Mouse (Mus musculus): ENCODE data around the gene Peli2.

Gene Peli2

DNA sequence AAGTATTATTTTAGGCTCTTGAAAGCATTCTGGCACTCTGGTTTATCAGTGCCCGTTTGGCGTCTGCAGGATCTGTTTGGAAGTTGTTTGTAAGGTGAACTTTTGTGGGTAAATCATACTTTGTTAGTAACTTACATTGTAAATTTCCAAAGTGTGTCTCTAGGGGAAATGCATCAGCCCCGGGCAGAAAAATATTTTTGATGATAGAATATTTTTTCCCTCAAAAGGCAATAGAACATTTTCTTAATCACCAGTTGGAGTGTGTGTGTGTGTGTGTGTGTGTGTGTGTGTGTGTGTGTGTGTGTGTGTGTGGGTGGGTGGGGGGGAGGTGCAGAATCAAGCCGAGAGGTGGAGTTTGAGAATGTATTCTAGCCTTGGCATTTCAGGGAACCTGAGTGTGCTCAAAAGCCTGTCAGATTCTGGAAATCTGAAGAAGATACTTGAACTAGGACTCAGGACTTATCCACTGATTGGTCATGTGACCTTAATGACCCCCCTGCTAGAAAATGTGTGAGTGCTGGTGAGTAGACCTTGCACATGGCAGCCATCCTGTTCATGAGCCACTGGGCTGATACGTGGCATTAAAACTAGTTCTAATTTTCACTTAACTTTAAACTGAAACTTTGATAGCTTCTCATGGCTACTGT, 33.4 kb downstream of the Peli2 start:
- DNase-seq = no peak

DNA sequence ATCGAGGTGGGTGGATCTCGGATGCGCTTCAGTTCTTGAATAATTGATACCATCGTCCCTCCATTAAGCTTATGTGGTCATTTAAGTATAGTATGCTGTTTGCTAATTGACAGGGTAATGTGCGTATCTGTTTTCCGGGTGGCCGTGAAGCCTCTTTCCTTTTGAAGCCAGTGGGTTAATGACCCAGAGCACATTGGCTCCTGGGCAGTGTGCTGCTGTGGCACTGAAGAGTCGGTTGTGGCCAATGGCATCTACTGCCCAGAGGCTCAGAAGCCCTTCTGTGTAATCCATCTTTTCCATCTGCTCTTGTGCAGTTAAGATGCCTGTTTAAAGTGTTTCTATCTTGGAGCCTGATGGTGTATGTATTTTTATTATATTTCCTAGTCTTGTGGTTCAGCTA, 34.0 kb downstream of the Peli2 start:
- no peak for DNase-seq

DNA sequence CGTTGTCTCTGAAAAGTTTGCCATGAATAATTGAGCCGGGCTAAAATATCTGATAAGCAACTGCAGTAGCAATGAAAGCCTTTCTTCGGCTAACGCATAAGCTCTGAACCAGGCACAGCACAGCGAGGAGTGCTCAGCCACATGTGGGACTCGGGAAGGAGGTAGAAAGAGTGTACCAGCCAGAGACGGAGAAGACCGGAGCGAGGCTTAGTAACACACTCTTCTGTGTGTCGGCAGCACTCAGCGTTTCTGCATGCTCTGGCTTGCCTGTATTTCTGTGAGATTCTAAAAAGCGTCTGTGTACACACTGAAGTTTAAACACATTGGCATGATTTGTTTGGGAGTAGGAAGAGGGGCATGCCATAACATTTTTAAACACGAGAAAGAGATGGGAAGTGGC, 34.5 kb downstream of the Peli2 start:
- DNase-seq = no peak

DNA sequence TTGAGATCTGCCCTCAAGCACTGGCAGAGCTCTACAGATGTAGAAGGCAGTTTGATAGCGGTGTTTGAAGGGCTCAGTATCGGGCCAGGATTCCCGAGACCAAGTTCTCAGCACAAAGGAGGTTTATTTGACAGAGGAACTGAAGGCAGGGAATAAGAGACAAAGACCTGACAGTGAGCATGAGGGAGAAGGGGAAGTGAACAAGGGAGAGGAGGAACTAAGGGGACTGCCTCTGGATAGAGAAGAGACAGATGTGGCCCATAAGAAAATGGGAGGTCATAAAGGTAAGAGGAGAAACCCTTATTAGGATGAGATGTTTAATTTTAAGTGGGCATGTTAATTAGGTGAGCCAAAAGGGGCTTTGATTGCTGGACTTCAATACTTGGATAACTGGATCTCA, 36.5 kb downstream of the Peli2 start:
- DNase-seq = no peak

DNA sequence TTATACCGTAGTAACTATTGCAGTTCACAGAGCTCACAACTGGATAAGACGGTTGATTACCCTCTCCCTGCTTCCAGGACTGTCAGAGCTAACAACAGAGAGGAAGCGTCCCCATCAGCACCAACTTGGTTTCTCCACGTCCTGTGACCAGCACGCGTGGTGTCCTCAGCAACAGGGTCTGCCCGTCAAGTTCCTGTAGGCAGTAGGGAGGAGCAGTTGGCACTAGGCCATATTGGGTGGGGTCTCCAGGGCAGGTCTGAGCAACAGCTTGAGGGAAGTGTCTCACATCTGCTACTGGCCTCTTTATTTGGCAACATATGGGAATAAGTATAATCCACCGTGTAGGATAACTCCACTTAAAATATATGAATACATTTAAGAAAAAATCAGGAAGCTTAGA, 37.2 kb downstream of the Peli2 start:
- DNase-seq = no peak

DNA sequence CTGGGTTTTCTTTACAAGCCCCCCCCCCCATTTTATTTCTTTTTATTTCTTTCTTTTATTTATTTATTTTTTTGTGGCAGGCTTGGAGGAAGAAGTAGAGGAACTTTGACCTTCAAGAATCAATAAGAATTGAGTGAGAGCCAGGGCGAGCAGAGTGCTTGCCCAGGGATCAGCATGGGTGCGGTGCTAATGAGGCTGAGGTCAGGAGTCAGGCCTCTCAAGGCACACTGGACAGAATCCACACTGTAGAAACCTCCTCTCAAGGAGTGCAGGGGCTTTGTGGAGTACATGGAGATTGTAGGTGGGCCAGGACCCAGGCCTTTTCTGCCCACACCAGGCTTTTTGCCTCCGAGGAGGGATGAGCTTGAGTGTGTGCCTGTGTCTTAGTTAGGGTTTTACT, 38.8 kb downstream of the Peli2 start:
- DNase-seq = no peak

DNA sequence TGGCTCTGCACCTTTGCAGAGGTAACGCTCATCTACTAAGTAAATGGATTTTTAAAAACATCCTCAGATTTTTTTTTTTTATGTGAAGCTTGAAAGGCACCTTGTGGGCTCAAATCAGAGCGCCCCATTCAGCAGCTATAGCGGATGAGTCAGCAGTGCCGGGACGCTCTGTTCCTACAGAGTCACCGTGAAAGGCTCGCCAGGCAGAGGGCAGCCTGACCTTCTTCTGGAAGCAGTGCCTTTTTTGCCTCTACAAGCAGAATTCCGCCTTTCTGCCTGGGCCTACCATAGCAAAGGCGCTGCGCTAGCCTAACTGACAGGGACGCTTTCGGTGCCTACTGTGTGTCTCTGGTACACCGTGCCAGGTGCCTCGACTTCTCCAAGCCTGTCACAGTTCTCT, 41.8 kb downstream of the Peli2 start:
- peak; percentile 42 for DNase-seq

DNA sequence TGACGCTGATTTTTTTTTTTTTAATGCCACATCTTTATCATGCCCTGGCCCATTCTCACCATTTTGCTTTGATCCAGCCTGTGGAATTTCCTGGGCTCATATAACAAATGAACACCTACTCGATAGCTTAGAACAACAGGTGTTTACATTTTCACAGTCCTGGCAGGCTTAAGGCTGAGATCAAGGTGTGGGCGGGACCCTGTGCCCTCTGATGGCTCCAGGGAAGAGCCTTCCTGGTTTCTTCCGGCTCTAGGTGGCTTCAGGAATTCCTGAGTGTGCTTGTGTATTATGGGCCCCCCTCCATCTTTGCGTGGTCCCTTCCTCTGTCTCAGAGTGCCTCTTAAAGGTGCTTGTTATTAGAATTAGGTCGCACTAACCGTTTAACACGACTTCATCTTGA, 44.3 kb downstream of the Peli2 start:
- DNase-seq = no peak

DNA sequence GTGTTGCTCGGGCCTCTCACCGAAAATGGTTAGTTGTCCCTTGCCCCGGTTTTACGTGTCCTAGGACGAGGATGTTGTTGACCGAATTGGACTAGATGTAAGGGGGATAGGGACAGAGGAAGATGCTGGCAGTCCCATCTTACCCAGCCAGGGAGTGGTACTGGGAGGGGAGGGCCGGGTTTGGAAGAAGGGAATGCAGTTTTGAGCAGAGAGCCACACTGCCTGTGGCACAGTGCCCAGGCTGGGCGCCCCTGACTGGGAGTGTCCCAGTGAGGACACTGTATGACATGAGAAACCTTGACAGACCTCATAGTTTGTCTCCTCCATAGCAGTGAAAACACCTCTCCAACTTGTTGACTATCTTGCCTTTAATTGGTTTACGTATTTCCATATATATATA, 45.8 kb downstream of the Peli2 start:
- DNase-seq = no peak

DNA sequence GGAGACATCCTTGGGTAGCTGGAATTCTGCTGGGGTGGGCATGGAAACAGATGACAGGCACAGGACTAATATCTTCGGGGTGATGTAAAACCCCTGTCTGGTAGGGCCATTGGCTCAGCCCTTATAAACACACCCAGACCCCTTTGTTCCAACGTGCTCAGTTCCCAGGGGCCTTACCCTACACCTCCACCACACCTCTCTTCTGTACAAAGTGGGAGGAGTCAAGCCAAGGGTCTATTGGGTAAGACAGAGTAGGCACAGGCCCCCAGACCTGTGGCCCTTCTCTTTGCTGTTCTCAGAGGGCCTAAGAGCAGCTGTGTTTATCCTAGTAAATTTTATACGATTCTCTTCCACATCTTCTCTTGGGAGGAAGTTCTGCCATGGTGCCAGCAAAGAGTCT, 46.4 kb downstream of the Peli2 start:
- DNase-seq = no peak

DNA sequence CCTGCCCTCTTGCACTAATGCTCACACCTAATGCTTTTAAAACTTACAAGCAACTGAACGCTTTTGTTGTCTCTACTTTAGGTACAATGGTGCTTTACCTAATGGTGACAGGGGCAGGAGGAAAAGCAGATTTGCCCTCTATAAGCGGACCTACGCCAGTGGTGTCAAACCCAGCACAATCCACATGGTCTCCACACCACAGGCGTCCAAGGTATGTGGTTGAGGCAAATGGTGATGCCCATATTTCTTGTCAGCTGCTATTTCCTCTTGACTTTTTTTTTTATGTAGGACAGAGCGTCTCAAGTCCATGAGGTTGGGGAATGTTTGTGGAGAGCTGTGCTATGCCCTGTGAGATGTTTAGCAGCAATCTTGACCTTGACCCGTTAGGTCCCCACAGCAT, 47.5 kb downstream of the Peli2 start:
- DNase-seq = no peak

DNA sequence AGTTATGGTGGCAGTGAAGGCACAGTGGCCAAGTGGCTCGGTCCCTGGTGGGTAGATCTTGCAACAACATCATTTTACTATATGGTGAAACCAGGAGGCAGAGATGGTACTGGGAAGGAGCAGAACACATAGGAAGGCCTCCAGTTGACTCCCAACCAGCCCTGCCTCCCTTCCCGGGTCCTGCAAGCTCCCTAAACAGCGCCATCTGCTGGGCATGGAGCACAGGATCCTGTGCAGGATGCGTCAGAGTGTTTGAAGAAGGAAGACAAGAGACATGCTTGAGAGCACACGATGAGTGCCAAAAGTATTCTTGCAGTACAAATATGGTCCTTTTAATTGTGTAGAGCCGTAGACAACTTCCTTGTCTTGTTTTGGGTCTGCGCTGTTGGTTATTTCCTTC, 49.3 kb downstream of the Peli2 start:
- DNase-seq = peak; percentile 63

DNA sequence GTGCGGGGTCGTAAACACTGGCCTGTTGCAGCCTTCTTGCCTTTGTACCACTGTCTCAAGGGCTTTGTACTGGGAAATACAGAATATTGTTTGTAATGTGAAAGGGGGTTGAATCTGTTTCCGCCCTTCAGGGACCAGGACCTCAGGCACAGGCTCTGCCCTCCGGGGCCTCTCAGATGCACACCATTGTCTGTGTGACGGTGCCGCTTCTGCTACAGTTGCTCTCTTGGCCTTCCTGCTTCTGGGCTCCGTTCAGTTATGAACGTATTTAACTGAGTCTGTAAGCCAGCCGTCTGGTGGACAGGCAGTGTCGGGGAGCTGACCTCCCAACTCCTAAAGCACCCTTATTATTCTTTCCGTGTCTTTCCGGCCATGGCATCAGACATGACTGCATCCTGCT, 50.6 kb downstream of the Peli2 start:
- DNase-seq = no peak

DNA sequence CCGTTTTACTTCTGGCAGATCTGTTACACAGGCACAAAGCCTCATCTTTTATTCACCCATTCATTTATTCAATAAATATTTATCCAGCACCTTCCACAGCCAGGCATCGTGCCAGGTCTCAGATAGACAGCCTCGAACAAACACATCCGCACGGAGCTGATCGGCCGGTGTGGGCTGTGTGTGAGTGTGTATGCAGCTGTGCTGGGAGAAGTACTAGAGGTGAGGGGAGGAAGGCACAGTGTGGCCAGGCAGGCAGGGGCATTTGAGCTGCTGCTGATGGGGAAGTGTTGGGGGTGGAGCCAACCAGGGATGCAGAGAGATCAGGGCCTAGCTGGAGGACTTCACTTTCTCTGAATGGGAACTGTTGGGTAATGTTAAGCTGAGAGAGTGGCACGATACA, 51.4 kb downstream of the Peli2 start:
- DNase-seq = no peak

DNA sequence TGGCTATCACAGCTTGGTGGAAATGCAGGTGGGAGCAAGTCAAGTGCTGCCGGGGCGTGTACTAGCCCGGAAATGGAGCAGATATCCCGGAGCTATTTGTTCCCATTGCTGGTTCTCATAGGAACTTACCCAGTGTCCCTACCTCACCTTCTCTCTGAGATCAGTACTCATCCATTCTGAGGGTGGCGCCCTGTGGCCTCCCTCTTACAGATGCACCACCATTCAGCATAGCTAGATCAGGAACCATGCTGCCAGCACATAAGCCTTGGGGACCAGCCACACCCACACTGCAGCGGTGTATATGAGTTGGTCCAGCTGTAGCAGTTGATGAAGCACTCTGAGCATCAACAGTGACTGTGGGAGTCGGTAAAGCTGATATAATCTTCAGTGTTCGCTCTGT, 52.3 kb downstream of the Peli2 start:
- no peak for DNase-seq

DNA sequence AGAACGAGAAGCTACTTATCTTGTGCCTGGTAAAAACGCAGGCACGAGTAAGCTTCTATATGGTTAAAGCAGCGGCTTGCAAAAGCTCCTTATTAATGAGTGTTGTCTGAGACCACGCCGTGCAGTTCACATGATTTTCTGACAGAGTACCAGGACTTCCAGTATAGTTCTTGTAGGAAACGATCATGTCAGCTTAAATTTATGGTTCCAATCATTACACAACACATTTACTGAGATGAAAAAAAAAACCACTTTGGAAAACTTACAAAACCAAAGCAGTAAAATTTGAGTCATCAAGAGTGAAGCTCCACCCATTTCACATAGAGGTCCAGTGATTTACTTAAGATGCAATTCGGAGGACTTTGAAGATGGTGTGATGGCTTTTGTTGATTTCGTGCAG, 53.2 kb downstream of the Peli2 start:
- no peak for DNase-seq

DNA sequence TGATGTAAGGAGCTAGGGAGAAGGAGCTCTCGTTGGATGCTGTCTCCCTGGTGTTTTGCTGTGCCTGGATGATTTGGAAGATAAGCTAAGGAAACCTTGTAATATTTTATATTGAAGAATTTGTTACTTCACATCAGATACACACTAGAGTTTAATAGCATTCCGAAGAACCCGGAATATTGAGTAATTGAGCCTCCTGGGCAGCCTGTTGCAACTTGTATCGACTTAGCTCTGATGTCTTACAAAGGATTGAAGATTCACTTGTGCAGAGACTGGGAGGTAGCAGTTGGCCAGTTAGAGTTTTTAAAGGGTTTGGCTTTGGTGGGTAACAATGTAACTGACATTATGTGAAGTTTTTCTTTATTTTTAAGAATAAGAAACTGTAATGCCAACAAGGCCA, 53.7 kb downstream of the Peli2 start:
- no peak for DNase-seq

DNA sequence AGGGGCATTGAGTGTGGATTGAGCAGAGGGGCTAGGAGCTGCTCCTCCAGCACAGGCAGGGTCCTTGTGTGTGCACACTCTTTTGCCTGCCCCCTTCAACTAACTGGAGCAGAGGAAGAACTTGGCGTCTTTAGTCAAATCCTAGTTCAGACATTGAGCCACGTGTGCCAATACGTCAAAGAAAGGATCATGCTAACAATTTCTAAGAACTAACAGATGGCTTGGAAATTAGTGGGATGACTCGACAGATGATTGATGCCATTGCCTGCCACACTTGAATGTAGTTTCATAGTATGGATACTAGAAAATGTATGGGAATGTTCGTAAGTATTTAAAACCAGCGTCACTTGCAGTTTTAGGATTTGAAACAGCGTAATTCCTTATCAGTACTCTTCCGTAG, 54.5 kb downstream of the Peli2 start:
- DNase-seq = no peak

DNA sequence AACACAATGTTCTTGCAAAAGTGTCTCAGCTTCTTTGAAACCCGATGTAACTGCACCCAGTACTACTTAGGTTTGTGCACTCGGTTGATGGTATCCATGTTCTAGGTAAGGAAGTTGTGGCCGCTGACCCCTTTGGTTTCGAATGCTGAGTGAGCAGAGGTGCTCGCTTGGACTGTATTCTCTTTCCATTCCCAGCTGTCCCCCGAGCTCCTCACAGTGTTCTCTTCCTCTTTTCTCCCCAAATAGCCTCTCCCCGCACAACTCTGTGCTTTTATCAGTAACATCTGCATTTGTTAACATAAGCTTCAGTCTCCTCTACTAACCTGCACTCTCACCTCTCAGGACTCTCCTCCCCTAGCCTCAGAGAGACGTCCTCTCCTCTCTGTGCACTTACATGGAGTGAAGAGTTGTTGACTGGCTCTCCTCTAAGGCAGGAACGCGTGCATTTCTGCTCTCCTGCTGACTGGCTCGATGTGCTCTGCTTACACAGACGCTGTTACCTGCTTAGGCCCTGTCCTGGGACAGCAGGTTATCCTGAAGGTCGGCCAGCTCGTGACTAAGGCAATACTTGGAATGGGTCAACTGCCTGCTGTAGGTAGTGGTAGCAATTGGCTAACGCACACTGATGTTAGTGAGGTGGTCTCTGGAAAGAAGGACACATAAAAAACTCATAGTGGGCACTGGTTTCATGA, 57.8 kb downstream of the Peli2 start:
- no peak for DNase-seq

DNA sequence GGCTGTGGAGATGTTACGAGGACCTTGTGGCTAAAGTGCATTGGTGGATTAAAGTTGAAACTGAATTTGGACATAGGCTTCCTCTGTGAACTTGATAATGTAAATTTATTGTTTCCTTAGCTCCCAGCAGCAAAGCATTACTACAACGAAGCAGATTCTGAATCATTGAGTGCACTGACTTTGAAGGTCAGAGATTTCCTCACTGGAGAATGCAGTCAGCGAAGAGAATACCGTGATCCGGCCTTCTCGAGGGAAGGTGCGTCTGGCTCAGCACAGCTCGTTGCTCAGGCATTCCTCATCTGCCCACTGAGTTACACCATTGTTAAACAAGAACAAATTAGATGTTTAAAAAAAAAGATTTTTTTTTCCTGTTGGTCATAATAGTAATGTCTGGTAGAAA, 58.4 kb downstream of the Peli2 start:
- DNase-seq = no peak

DNA sequence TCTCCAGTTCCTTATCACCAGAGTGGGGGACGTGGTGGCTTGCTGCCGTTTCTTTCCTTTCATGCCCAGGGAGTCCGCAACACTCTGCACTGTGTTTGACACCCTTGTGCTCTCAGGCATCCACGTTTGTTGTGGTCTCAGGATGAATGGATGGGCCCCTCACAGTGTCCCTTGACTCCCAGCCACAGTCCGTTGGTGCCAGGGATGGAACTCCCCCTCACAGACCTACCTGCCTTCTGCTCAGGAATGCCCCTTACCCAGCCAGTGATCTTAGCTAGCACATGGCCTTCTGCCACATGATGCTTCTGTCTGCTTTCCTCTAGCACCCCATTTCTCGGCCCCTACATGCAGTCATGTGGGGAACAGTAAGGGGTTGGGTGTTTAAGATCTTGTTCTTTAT, 65.7 kb downstream of the Peli2 start:
- DNase-seq = no peak

DNA sequence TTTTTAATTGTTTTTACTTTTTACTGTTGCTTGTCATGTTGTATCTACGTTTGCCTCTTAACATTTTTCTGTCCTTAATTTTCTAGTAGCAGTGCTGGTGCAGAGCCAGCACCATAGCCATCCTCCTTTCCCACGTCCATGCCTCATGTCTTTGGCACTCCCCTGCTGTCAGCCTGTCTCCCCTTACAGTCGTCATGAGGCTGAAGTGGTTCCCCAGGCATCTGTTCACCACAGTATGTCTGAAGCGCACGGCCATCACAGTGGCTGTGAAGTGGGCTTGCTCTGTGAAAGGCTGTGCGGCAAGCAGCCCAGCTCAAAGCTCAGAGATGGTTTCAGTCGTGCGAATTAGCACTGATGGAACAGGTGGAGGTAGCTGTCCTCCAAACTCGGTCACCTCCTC, 66.5 kb downstream of the Peli2 start:
- no peak for DNase-seq

DNA sequence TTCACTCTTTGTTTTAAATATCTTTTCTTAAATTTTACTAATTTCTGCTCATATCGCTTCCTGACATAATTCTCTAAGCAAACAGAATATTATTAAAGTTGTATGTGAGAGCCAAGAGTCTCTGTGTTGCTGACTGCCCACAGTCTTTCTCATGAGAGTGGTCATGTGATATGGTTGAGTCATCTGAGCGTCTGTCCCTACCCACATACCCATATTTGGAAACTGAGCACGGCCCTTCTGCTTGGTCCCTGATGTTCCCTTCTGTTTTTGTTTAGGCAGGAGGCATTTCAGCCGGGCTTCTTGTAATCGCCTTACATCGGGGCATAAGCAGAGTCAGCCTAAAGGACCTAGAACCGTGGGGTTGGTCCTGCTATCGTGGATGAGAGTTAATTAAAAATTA, 68.7 kb downstream of the Peli2 start:
- DNase-seq = no peak

DNA sequence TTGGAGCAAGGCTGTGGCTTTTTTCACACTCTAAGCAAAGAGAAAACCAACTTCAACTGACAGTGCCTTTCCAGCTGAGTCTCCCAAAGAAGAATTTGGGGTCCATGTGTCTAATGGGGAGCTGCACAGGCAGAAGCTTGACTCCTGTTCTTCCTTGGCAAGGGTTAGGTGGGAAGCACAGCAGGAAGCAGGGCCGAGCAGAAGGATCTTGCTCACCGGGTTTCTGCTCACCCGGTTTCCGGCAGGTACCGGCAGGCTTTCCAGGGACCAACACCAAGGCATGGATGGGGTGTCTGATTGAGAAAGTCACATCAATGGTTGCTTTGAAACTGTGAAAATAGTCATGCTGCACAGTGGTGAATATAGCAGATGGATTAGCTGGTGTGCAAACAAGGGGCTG, 70.3 kb downstream of the Peli2 start:
- no peak for DNase-seq

DNA sequence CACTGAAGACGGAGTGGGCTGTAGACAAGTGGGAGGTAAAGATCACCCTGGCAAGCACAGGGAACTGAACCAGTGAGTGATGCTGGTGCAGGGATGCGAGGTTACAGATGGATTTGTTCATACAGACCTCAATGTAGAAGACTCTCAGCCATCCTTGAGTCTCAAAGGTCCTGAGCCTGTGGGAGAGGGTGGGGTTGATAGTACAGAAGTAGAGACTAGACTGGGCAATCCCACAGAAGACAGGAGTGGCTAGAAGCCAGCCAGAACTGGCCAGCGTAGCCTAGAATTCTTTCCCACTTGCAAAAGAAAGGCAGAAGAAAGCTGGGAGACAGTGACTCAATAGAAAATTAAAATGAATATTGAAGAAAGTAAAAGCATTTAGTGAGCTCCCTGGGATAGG, 71.3 kb downstream of the Peli2 start:
- DNase-seq = no peak
